Mouse (Mus musculus) CH12.LX (cell line): Measurements from ENCODE around the gene Tmem121. TPM values are rescaled to one million over a fixed set of nuclear protein-coding genes. Genes with fewer than 3 reads are reported as not detected.

Experiments
- DNase-seq: peaks from one replicate; pipeline ENCODE4 v3.0.0-alpha.2; 2013; ENCODE audit errors: extremely low read depth
- H3K27ac ChIP-seq: 2 replicates; pipeline ENCODE4 v1.5.1; 2012; ENCODE audit warnings: low read depth, mild to moderate bottlenecking, control low read depth, moderate library complexity; ENCODE audit not compliant: insufficient read depth
- H3K27me3 ChIP-seq: replicated peaks from 2 replicates; pipeline ENCODE3; 2012; ENCODE audit warnings: inconsistent platforms
- H3K36me3 ChIP-seq, 2 experiments: replicated peaks in 1 of 2; 2 replicates each; pipeline versions ENCODE3 to v1.6.1; 2012; ENCODE audit warnings: inconsistent platforms in 1 of 2, low read length in 1 of 2, mild to moderate bottlenecking in 1 of 2, mixed read lengths in 1 of 2, moderate library complexity in 1 of 2; ENCODE audit not compliant: control insufficient read depth in 1 of 2, insufficient read depth in 1 of 2
- H3K4me1 ChIP-seq, 2 experiments: 2 replicates each; pipeline ENCODE4 v1.6.1; 2012; ENCODE audit warnings: inconsistent platforms in 1 of 2, moderate library complexity in 1 of 2; ENCODE audit not compliant: insufficient read depth in 2 of 2, control insufficient read depth in 1 of 2
- H3K4me2 ChIP-seq: 2 replicates; pipeline ENCODE4 v1.6.1; 2012; ENCODE audit warnings: low read depth, mild to moderate bottlenecking, control low read depth; ENCODE audit not compliant: poor library complexity, insufficient read depth, severe bottlenecking
- H3K4me3 ChIP-seq, 3 experiments: fragments of 150-350 bp in 1 of 3; sonication (generic) in 1 of 3; replicated peaks in 1 of 3; 2 replicates each; pipeline versions ENCODE3 to v1.5.1; 2011 to 2012; ENCODE audit warnings: low read depth in 2 of 3, low read length in 2 of 3, mild to moderate bottlenecking in 2 of 3, moderate library complexity in 2 of 3, control low read depth in 1 of 3, improper control_type of control experiment in 1 of 3, inconsistent platforms in 1 of 3, mixed read lengths in 1 of 3; ENCODE audit not compliant: poor library complexity in 1 of 3
- H3K79me2 ChIP-seq: replicated peaks from 2 replicates; pipeline ENCODE4 v1.6.1; 2012; ENCODE audit warnings: mild to moderate bottlenecking, moderate library complexity; ENCODE audit not compliant: control insufficient read depth, poor library complexity, insufficient read depth, severe bottlenecking; ENCODE audit errors: extremely low read depth
- H3K9ac ChIP-seq: 2 replicates; pipeline ENCODE4 v1.6.1; 2012; ENCODE audit warnings: low read depth, mild to moderate bottlenecking, control low read depth, moderate library complexity; ENCODE audit not compliant: insufficient read depth
- H3K9me3 ChIP-seq: replicated peaks from 2 replicates; pipeline ENCODE3; 2012; ENCODE audit warnings: low read length, inconsistent platforms, mixed read lengths
- BHLHE40 ChIP-seq: IDR thresholded peaks from 2 replicates; pipeline ENCODE4 v1.6.1; 2011; ENCODE audit warnings: mild to moderate bottlenecking, low read depth, low read length, improper control_type of control experiment
- CHD1 ChIP-seq: IDR thresholded peaks from 2 replicates; pipeline ENCODE4 v1.6.1; 2012; ENCODE audit warnings: low read depth, low read length, improper control_type of control experiment, inconsistent platforms
- CTCF ChIP-seq, 2 experiments: IDR thresholded peaks in 1 of 2; conservative IDR thresholded peaks in 1 of 2; 2 replicates each; pipeline ENCODE4 v1.5.1; 2011 to 2012; ENCODE audit warnings: low read depth in 2 of 2, low read length in 2 of 2, improper control_type of control experiment in 1 of 2, inconsistent platforms in 1 of 2, mild to moderate bottlenecking in 1 of 2, moderate library complexity in 1 of 2
- E2F4 ChIP-seq: IDR thresholded peaks from 2 replicates; pipeline ENCODE4 v1.6.1; 2011; ENCODE audit warnings: low read depth, low read length, improper control_type of control experiment; ENCODE audit not compliant: insufficient replicate concordance
- ELF1 ChIP-seq: IDR thresholded peaks from 2 replicates; pipeline ENCODE4 v1.6.1; 2014; ENCODE audit warnings: low read depth, mild to moderate bottlenecking, inconsistent platforms, low read length, improper control_type of control experiment
- EP300 ChIP-seq: IDR thresholded peaks from 2 replicates; pipeline ENCODE4 v1.6.1; 2011; ENCODE audit warnings: low read length, improper control_type of control experiment
- GABPA ChIP-seq: IDR thresholded peaks from 2 replicates; pipeline ENCODE4 v1.6.1; 2012; ENCODE audit warnings: low read depth, low read length, improper control_type of control experiment, inconsistent platforms; ENCODE audit not compliant: insufficient replicate concordance
- IRF4 ChIP-seq: IDR thresholded peaks from 2 replicates; pipeline ENCODE4 v1.6.1; 2014; ENCODE audit warnings: low read depth, mild to moderate bottlenecking, inconsistent platforms, low read length, improper control_type of control experiment
- JUND ChIP-seq: conservative IDR thresholded peaks from 2 replicates; pipeline ENCODE4 v1.6.1; 2011; ENCODE audit warnings: low read depth, low read length, improper control_type of control experiment
- MAFK ChIP-seq: IDR thresholded peaks from 2 replicates; pipeline ENCODE4 v1.6.1; 2011; ENCODE audit warnings: low read length, improper control_type of control experiment; ENCODE audit not compliant: insufficient replicate concordance
- MAX ChIP-seq: IDR thresholded peaks from 2 replicates; pipeline ENCODE4 v1.6.1; 2011; ENCODE audit warnings: low read length, improper control_type of control experiment
- MAZ ChIP-seq: IDR thresholded peaks from 2 replicates; pipeline ENCODE4 v1.6.1; 2012; ENCODE audit warnings: low read depth, mild to moderate bottlenecking, inconsistent platforms, low read length, improper control_type of control experiment, moderate library complexity
- MEF2A ChIP-seq: IDR thresholded peaks from 2 replicates; pipeline ENCODE4 v1.6.1; 2014; ENCODE audit warnings: low read depth, mild to moderate bottlenecking, inconsistent platforms, low read length, improper control_type of control experiment, borderline replicate concordance
- MYC ChIP-seq: IDR thresholded peaks from 2 replicates; pipeline ENCODE4 v1.6.1; 2011; ENCODE audit warnings: low read depth, mild to moderate bottlenecking, improper control_type of control experiment, low read length
- NRF1 ChIP-seq: IDR thresholded peaks from 2 replicates; pipeline ENCODE4 v1.6.1; 2014; ENCODE audit warnings: low read depth, mild to moderate bottlenecking, inconsistent platforms, low read length, improper control_type of control experiment, moderate library complexity
- POLR2A ChIP-seq: IDR thresholded peaks from 2 replicates; pipeline ENCODE4 v1.6.1; 2011; ENCODE audit warnings: low read depth, mild to moderate bottlenecking, improper control_type of control experiment, low read length
- POLR2AphosphoS2 ChIP-seq: IDR thresholded peaks from 2 replicates; pipeline ENCODE4 v1.6.1; 2011; ENCODE audit warnings: low read depth, low read length, improper control_type of control experiment
- RAD21 ChIP-seq: IDR thresholded peaks from 2 replicates; pipeline ENCODE4 v1.6.1; 2011; ENCODE audit warnings: low read depth, mild to moderate bottlenecking, low read length, improper control_type of control experiment, moderate library complexity
- RCOR1 ChIP-seq: conservative IDR thresholded peaks from 2 replicates; pipeline ENCODE4 v1.6.1; 2012; ENCODE audit warnings: low read depth, mild to moderate bottlenecking, inconsistent platforms, low read length, improper control_type of control experiment
- SMC3 ChIP-seq: IDR thresholded peaks from 2 replicates; pipeline ENCODE4 v1.6.1; 2011; ENCODE audit warnings: low read depth, low read length, improper control_type of control experiment
- TCF12 ChIP-seq: IDR thresholded peaks from 2 replicates; pipeline ENCODE4 v1.6.1; 2014; ENCODE audit warnings: low read depth, mild to moderate bottlenecking, inconsistent platforms, low read length, improper control_type of control experiment
- USF1 ChIP-seq: IDR thresholded peaks from 2 replicates; pipeline ENCODE4 v1.6.1; 2014; ENCODE audit warnings: low read depth, mild to moderate bottlenecking, inconsistent platforms, low read length, improper control_type of control experiment
- USF2 ChIP-seq: conservative IDR thresholded peaks from 2 replicates; pipeline ENCODE4 v1.6.1; 2011; ENCODE audit warnings: low read depth, low read length, improper control_type of control experiment
- ZMIZ1 ChIP-seq: IDR thresholded peaks from 2 replicates; pipeline ENCODE4 v1.6.1; 2012; ENCODE audit warnings: low read depth, mild to moderate bottlenecking, inconsistent platforms, low read length, improper control_type of control experiment
- ZNF384 ChIP-seq: IDR thresholded peaks from 2 replicates; pipeline ENCODE4 v1.6.1; 2012; ENCODE audit warnings: low read depth, low read length, improper control_type of control experiment, inconsistent platforms
- dilution Hi-C: fragments of 300-500 bp; cut with MboI; formaldehyde crosslinking; loops from 2 replicates; pipeline ENCODE4 v1.14.3; 2020; ENCODE audit warnings: low sequenced_read_pairs; ENCODE audit not compliant: extremely low pct_unique_long_range_greater_than_20kb, extremely low pct_ligation_motif_present
- in situ Hi-C: fragments of 300-500 bp; cut with MboI; formaldehyde crosslinking; loops from 3 replicates; pipeline ENCODE4 v1.14.3; 2019; ENCODE audit warnings: low sequenced_read_pairs, low pct_ligation_motif_present, low pct_unique_long_range_greater_than_20kb, mixed read lengths
- polyA plus RNA-seq: library from polyadenylated mRNA; unstranded; fragments of >175 nt; gene quantifications from 2 replicates; pipeline ENCODE4 v1.2.1, GENCODE M21; 2012; ENCODE audit warnings: low read depth; ENCODE audit not compliant: insufficient read length
- total RNA-seq, 2 experiments: library from RNA; depleted of rRNA; stranded (reverse); fragments of 300-350 nt in 1 of 2; fragments of >200 nt in 1 of 2; gene quantifications; 2 replicates each; pipeline ENCODE4 v1.2.3; 2012 to 2014

The Tmem121 gene
- total and polyA plus RNA-seq, 3 experiments: not detected

- TF ChIP-seq MAFK (no peak), EP300 (no peak), USF1 (no peak), ELF1 (peak; percentile 100), JUND (no peak), POLR2AphosphoS2 (no peak), RAD21 (peak; percentile 93), ZNF384 (no peak), NRF1 (peak; percentile 100), ZMIZ1 (0 out of 2 replicates have a peak, but pooled peaks have one; percentile 38), MAX (peak; percentile 76), SMC3 (peak; percentile 88), CTCF (conservative IDR thresholded peaks at IDR 0.05 in 1 of 2, IDR thresholded peaks at IDR 0.05 in 1 of 2; ENCODE audit: low read depth in 2 of 2, low read length in 2 of 2) (peak; percentile 37 to 99; a peak in 3 of 4 replicates), MAZ (peak; percentile 97), POLR2A (peak; percentile 83), E2F4 (0 out of 2 replicates have a peak, but pooled peaks have one; percentile 86)
These were observed 29.7 kb upstream of the Tmem121 start, which contains the start of gene Tedc1 (continued) for GRCm38 (mm10) chr12:113155887-113156539.

GRCm38 (mm10) chr12:113156540-113156929 lies 29.2 kb upstream of the Tmem121 start:
- no peak for DNase-seq

GRCm38 (mm10) chr12:113157002-113157401 lies 28.7 kb upstream of the Tmem121 start:
- Histone ChIP-seq H3K9ac (peak overlapping the region; percentile 49; the same call in 1 of the 2 replicates), H3K27me3 (peaks cover 30% of the 10 kb centered on the region), H3K79me2 (no peaks in the 10 kb centered on the region), H3K4me1 (peaks cover 15 to 24% of the 10 kb centered on the region in 2 experiments; a peak in 3 of 4 replicates), H3K27ac (no peak overlapping the region), H3K4me3 (peak overlapping the region; percentile 67 to 78 (median 72)), H3K4me2 (peak overlapping the region; percentile 60), H3K36me3 (peaks cover 10 to 37% of the 10 kb centered on the region in 2 experiments), H3K9me3 (no peaks in the 10 kb centered on the region)
- in situ Hi-C loops: loop anchor here (5.0 kb wide), 1 partner anchor 55 kb away; no protein-coding TSS in a partner anchor
- no peak for DNase-seq
- dilution Hi-C loops: no loop called here
- no peak for TF ChIP-seq POLR2A
- no peak for TF ChIP-seq USF2
- TF ChIP-seq ELF1: no peak
- TF ChIP-seq BHLHE40: no peak
- TF ChIP-seq JUND: no peak
- TF ChIP-seq GABPA: no peak
- TF ChIP-seq MEF2A: no peak
- no peak for TF ChIP-seq CHD1
- no peak for TF ChIP-seq TCF12
- TF ChIP-seq CTCF (conservative IDR thresholded peaks at IDR 0.05 in 1 of 2, IDR thresholded peaks at IDR 0.05 in 1 of 2; ENCODE audit: low read depth in 2 of 2, low read length in 2 of 2): no peak
- TF ChIP-seq ZMIZ1: no peak
- TF ChIP-seq POLR2AphosphoS2: no peak
- TF ChIP-seq RAD21: no peak
- TF ChIP-seq MYC: no peak
- no peak for TF ChIP-seq USF1
- TF ChIP-seq RCOR1: no peak
- TF ChIP-seq IRF4: no peak

More at GRCm38 (mm10) chr12:113156540-113156929, 29.2 kb upstream of the Tmem121 start:
- dilution Hi-C loops: no loop called here
- Histone ChIP-seq H3K27me3 (peaks cover 35% of the 10 kb centered on the region), H3K4me2 (peak overlapping the region; percentile 60), H3K27ac (no peak overlapping the region), H3K4me3 (peak overlapping the region; percentile 67 to 78 (median 72)), H3K4me1 (peaks cover 15 to 24% of the 10 kb centered on the region in 2 experiments; a peak in 3 of 4 replicates), H3K9me3 (no peaks in the 10 kb centered on the region), H3K36me3 (peaks cover 7 to 33% of the 10 kb centered on the region in 2 experiments), H3K79me2 (no peaks in the 10 kb centered on the region), H3K9ac (peak overlapping the region; percentile 49)
- TF ChIP-seq CHD1 (no peak), POLR2A (peak; percentile 10; the same call in 1 of the 2 replicates), MYC (no peak)
- in situ Hi-C loops: loop anchor here (5.0 kb wide), 1 partner anchor 56 kb away; no protein-coding TSS in a partner anchor
